Mouse (Mus musculus) spleen, postnatal 4 days (tissue): Measurements from ENCODE around the gene Med13l.

Experiments used
- DNase-seq, 2 experiments: peaks; one replicate each; pipeline ENCODE4 v3.0.0; 2022; ENCODE audit warnings: low spot score in 2 of 2

Med13l gene

GRCm38 (mm10) chr5:118556387-118556937 lies 4.0 kb upstream of the Med13l start:
- no peak for DNase-seq

- DNase-seq = no peak
These were observed 1.6 kb upstream of the Med13l start for GRCm38 (mm10) chr5:118558841-118559240.

GRCm38 (mm10) chr5:118559584-118560384 lies 695 bp upstream of the Med13l start:
- DNase-seq = peak; percentile 86 to 94

- peak; percentile 50 to 81 for DNase-seq
These were observed 858 bp downstream of the Med13l start for GRCm38 (mm10) chr5:118561086-118561987.

- DNase-seq = no peak
These were observed 1.7 kb downstream of the Med13l start for GRCm38 (mm10) chr5:118562206-118562605.

- no peak for DNase-seq
These were observed 3.1 kb downstream of the Med13l start for GRCm38 (mm10) chr5:118563590-118563989.

- no peak for DNase-seq
These were observed 6.9 kb downstream of the Med13l start for GRCm38 (mm10) chr5:118567395-118567794.

- DNase-seq = no peak
These were observed 8.5 kb downstream of the Med13l start for GRCm38 (mm10) chr5:118569017-118569416.

GRCm38 (mm10) chr5:118569606-118570580 lies 9.4 kb downstream of the Med13l start:
- no peak for DNase-seq

GRCm38 (mm10) chr5:118571504-118571903 lies 11.0 kb downstream of the Med13l start:
- DNase-seq = no peak

- DNase-seq = no peak
These were observed 13.8 kb downstream of the Med13l start for GRCm38 (mm10) chr5:118574236-118574635.

- no peak for DNase-seq
These were observed 14.5 kb downstream of the Med13l start for GRCm38 (mm10) chr5:118574997-118575396.

- no peak for DNase-seq
These were observed 15.4 kb downstream of the Med13l start for GRCm38 (mm10) chr5:118575909-118576308.

- DNase-seq = no peak
These were observed 16.3 kb downstream of the Med13l start for GRCm38 (mm10) chr5:118576731-118577130.

GRCm38 (mm10) chr5:118585355-118585754 lies 24.9 kb downstream of the Med13l start:
- no peak for DNase-seq

- no peak for DNase-seq
These were observed 26.1 kb downstream of the Med13l start for GRCm38 (mm10) chr5:118586560-118586959.

GRCm38 (mm10) chr5:118588381-118588925 lies 28.0 kb downstream of the Med13l start:
- no peak for DNase-seq

- no peak for DNase-seq
These were observed 28.9 kb downstream of the Med13l start for GRCm38 (mm10) chr5:118589186-118589892.

- no peak for DNase-seq
These were observed 30.4 kb downstream of the Med13l start for GRCm38 (mm10) chr5:118590868-118591267.

- no peak for DNase-seq
These were observed 31.5 kb downstream of the Med13l start for GRCm38 (mm10) chr5:118591826-118592499.
